ENCODE assay signal across 8 mouse cellular contexts in genomic region chr19:42000446-42000958, GRCm38 (mm10). TPM values are rescaled to one million over a fixed set of nuclear protein-coding genes. Genes with fewer than 3 reads are reported as not detected.
DNase-seq lines count a peak whose midpoint lies in the region; ATAC-seq and TF ChIP-seq lines count a peak whose summit lies in the region.

No protein-coding gene starts in this region.

- H3K27me3 ChIP-seq in heart, postnatal 0 days (ENCODE audit: control insufficient read depth, insufficient read depth, low read length): no peaks in the 10 kb centered on the region
- H3K27me3 ChIP-seq in liver, postnatal 0 days (ENCODE audit: insufficient read depth, low read length): no peaks in the 10 kb centered on the region

- H3K9me3 ChIP-seq in heart, postnatal 0 days (replicated peaks; ENCODE audit: control insufficient read depth, low read length): no peaks in the 10 kb centered on the region
- no peaks in the 10 kb centered on the region for H3K9me3 ChIP-seq in liver, postnatal 0 days (ENCODE audit: low read length)

- peaks cover 75% of the 10 kb centered on the region for H3K4me1 ChIP-seq in bone marrow macrophage, adult 2 months (ENCODE audit: control insufficient read depth, insufficient read depth, low read length)
- H3K4me1 ChIP-seq in heart, postnatal 0 days (ENCODE audit: control insufficient read depth, insufficient read depth): peaks cover 69% of the 10 kb centered on the region
- H3K4me1 ChIP-seq in liver, postnatal 0 days (ENCODE audit: insufficient read depth): peaks cover 18% of the 10 kb centered on the region

- no peak overlapping the region for H3K4me3 ChIP-seq in bone marrow macrophage, adult 2 months (ENCODE audit: insufficient read depth, low read length)
- no peak overlapping the region for H3K4me3 ChIP-seq in heart, postnatal 0 days (ENCODE audit: low read depth, low read length)
- H3K4me3 ChIP-seq in liver, postnatal 0 days (ENCODE audit: low read depth, low read length): no peak overlapping the region

- TF ChIP-seq CTCF in bone marrow macrophage, adult 2 months (IDR thresholded peaks at IDR 0.05; ENCODE audit: low read depth, low read length): no peak
- TF ChIP-seq CTCF in heart, postnatal 0 days (IDR thresholded peaks at IDR 0.05; ENCODE audit: low read depth): no peak
- TF ChIP-seq CTCF in liver, postnatal 0 days (IDR thresholded peaks at IDR 0.05; ENCODE audit: low read depth): no peak

- ATAC-seq in heart, postnatal 0 days (ENCODE audit: insufficient read depth, low read depth): peak; percentile 35
- no peak; the same call in 1 of the 2 replicates for ATAC-seq in liver, postnatal 0 days

- no peaks in the 10 kb centered on the region for H3K36me3 ChIP-seq in heart, postnatal 0 days (replicated peaks; ENCODE audit: control insufficient read depth, insufficient read depth, low read length)
- H3K36me3 ChIP-seq in liver, postnatal 0 days (replicated peaks; ENCODE audit: insufficient read depth, low read length): no peaks in the 10 kb centered on the region

- no peak for TF ChIP-seq EP300 in heart, postnatal 0 days (IDR thresholded peaks at IDR 0.05; ENCODE audit: low read depth)
- no peak for TF ChIP-seq EP300 in liver, postnatal 0 days (IDR thresholded peaks at IDR 0.05; ENCODE audit: low read depth)

- DNase-seq in heart, adult 18-20 months: peak; percentile 55 to 64
- DNase-seq in heart, adult 8-10 months (ENCODE audit: low spot score): no peak
- peak; percentile 69 for DNase-seq in heart, postnatal 0 days (ENCODE audit: low spot score)
- DNase-seq in liver, postnatal 0 days: no peak
- no peak for DNase-seq in cerebellum, adult 11 months
- DNase-seq in layer of hippocampus, adult 18-20 months (ENCODE audit: low spot score in 2 of 2): no peak
- no peak for DNase-seq in urinary bladder, adult 18-20 months (ENCODE audit: low spot score in 2 of 2)

- no peak for TF ChIP-seq POLR2A in bone marrow macrophage, adult 2 months (IDR thresholded peaks at IDR 0.05; ENCODE audit: borderline replicate concordance, low read depth, low read length)

- peak overlapping the region; percentile 93 for H3K27ac ChIP-seq in bone marrow macrophage, adult 2 months (ENCODE audit: insufficient read depth, low read depth, low read length)
- H3K27ac ChIP-seq in heart, postnatal 0 days (ENCODE audit: low read depth): peak overlapping the region; percentile 83
- H3K27ac ChIP-seq in liver, postnatal 0 days (ENCODE audit: low read depth): peak overlapping the region; percentile 73

- no peak overlapping the region for H3K9ac ChIP-seq in heart, postnatal 0 days (replicated peaks; ENCODE audit: low read depth, low read length)
- H3K9ac ChIP-seq in liver, postnatal 0 days (replicated peaks): no peak overlapping the region

- no peak overlapping the region for H3K4me2 ChIP-seq in heart, postnatal 0 days (ENCODE audit: low read depth, low read length)
- no peak overlapping the region for H3K4me2 ChIP-seq in liver, postnatal 0 days (ENCODE audit: low read depth, low read length)

- WGBS in heart, postnatal 0 days: 11% methylated on average over 4 of the region's 4 CpGs
- 50% methylated on average over 4 of the region's 4 CpGs for WGBS in liver, postnatal 0 days (ENCODE audit: insufficient replicate concordance)

RNA-seq across cellular contexts. Expression of gene Ubtd1, which starts 18.9 kb away (rescaled TPM):
- total RNA-seq in heart, adult 18-20 months (2021): 10 to 100 TPM; 17.7 to 19.2 TPM
- 10 to 100 TPM; 15.9 to 18.2 (median 16.5) TPM for total RNA-seq in heart, adult 8-10 months (2022)
- 44.1 and 46.7 TPM in 2 replicates for polyA plus RNA-seq in bone marrow macrophage, adult 2 months (2012; ENCODE audit: insufficient read depth, insufficient read length, missing spikeins)
- 29.6 and 38.7 TPM in 2 replicates for total RNA-seq in heart, postnatal 0 days (2014; rRNA removed; ENCODE audit: low replicate concordance)
- polyA plus RNA-seq in heart, postnatal 0 days (2015; fragmentation: Nextera tagmentation; extraction: Ambion mirVana): 21.9 and 24.8 TPM in 2 replicates
- polyA plus RNA-seq in liver, postnatal 0 days (2015; fragmentation: Nextera tagmentation; extraction: Ambion mirVana): 6.9 and 9.0 TPM in 2 replicates
- 10 to 100 TPM; 13.4 to 14.6 TPM for total RNA-seq in layer of hippocampus, adult 18-20 months (2021)

RNA-seq across cellular contexts. Expression of gene Mms19, which starts 19.5 kb away (rescaled TPM):
- 10 to 100 TPM; 13.9 to 14.6 TPM for total RNA-seq in heart, adult 18-20 months (2021)
- total RNA-seq in heart, adult 8-10 months (2022): 10 to 100 TPM; 16.0 to 23.9 (median 20.6) TPM
- polyA plus RNA-seq in bone marrow macrophage, adult 2 months (2012; ENCODE audit: insufficient read depth, insufficient read length, missing spikeins): 43.7 and 57.0 TPM in 2 replicates
- 34.9 and 39.3 TPM in 2 replicates for total RNA-seq in heart, postnatal 0 days (2014; rRNA removed; ENCODE audit: low replicate concordance)
- 11.5 and 13.1 TPM in 2 replicates for polyA plus RNA-seq in heart, postnatal 0 days (2015; fragmentation: Nextera tagmentation; extraction: Ambion mirVana)
- polyA plus RNA-seq in liver, postnatal 0 days (2015; fragmentation: Nextera tagmentation; extraction: Ambion mirVana): 7.3 and 9.2 TPM in 2 replicates
- total RNA-seq in layer of hippocampus, adult 18-20 months (2021): 10 to 100 TPM; 28.7 to 34.6 TPM

RNA-seq across cellular contexts. Expression of gene Ankrd2, which starts 35.3 kb away (rescaled TPM):
- total RNA-seq in heart, adult 18-20 months (2021): under 1 TPM in 1 of 2 experiments, not detected in 1; 0.47 TPM
- under 1 TPM in 3 of 4 experiments, not detected in 1; 0.49 to 0.63 (median 0.53) TPM for total RNA-seq in heart, adult 8-10 months (2022)
- not detected in 2 replicates for polyA plus RNA-seq in bone marrow macrophage, adult 2 months (2012; ENCODE audit: insufficient read depth, insufficient read length, missing spikeins)
- total RNA-seq in heart, postnatal 0 days (2014; rRNA removed; ENCODE audit: low replicate concordance): not detected in 2 replicates
- 0.14 TPM in 2 replicates for polyA plus RNA-seq in heart, postnatal 0 days (2015; fragmentation: Nextera tagmentation; extraction: Ambion mirVana)
- 0.22 and 1.1 TPM in 2 replicates for polyA plus RNA-seq in liver, postnatal 0 days (2015; fragmentation: Nextera tagmentation; extraction: Ambion mirVana)
- total RNA-seq in layer of hippocampus, adult 18-20 months (2021): under 1 TPM in 1 of 2 experiments, not detected in 1; 0.30 TPM

RNA-seq across cellular contexts. Expression of gene Hoga1, which starts 44.9 kb away (rescaled TPM):
- total RNA-seq in heart, adult 18-20 months (2021): 1 to 10 TPM; 1.3 to 1.7 TPM
- total RNA-seq in heart, adult 8-10 months (2022): 1 to 10 TPM in 3 of 4 experiments, under 1 TPM in 1; 0.92 to 2.5 (median 1.5) TPM
- 1.9 and 2.3 TPM in 2 replicates for polyA plus RNA-seq in bone marrow macrophage, adult 2 months (2012; ENCODE audit: insufficient read depth, insufficient read length, missing spikeins)
- total RNA-seq in heart, postnatal 0 days (2014; rRNA removed; ENCODE audit: low replicate concordance): 1.2 and 1.3 TPM in 2 replicates
- 1.4 and 1.5 TPM in 2 replicates for polyA plus RNA-seq in heart, postnatal 0 days (2015; fragmentation: Nextera tagmentation; extraction: Ambion mirVana)
- polyA plus RNA-seq in liver, postnatal 0 days (2015; fragmentation: Nextera tagmentation; extraction: Ambion mirVana): 183 and 190 TPM in 2 replicates
- 1 to 10 TPM; 8.7 to 9.4 TPM for total RNA-seq in layer of hippocampus, adult 18-20 months (2021)

RNA-seq across cellular contexts. Expression of gene 4933411K16Rik, which starts 51.5 kb away (rescaled TPM):
- not detected for total RNA-seq in heart, adult 18-20 months (2021)
- total RNA-seq in heart, adult 8-10 months (2022): under 1 TPM in 2 of 4 experiments, not detected in 2; 0.22 to 0.31 TPM
- polyA plus RNA-seq in bone marrow macrophage, adult 2 months (2012; ENCODE audit: insufficient read depth, insufficient read length, missing spikeins): 0.54 TPM in 1 of 2 replicates, not detected in the other
- 0.15 TPM in 1 of 2 replicates, not detected in the other for total RNA-seq in heart, postnatal 0 days (2014; rRNA removed; ENCODE audit: low replicate concordance)
- polyA plus RNA-seq in heart, postnatal 0 days (2015; fragmentation: Nextera tagmentation; extraction: Ambion mirVana): not detected in 2 replicates
- polyA plus RNA-seq in liver, postnatal 0 days (2015; fragmentation: Nextera tagmentation; extraction: Ambion mirVana): 0.18 and 0.40 TPM in 2 replicates
- 1 to 10 TPM; 1.6 to 2.1 TPM for total RNA-seq in layer of hippocampus, adult 18-20 months (2021)

Comparison
In these comparisons a context has a peak if more than half of its experiments do, and no peak if none do; other contexts are left out.
1. DNase-seq: peak in heart, adult 18-20 months (2 of 2) and heart, postnatal 0 days (single experiment); none in heart, adult 8-10 months (single experiment), liver, postnatal 0 days (single experiment), cerebellum, adult 11 months (single experiment), layer of hippocampus, adult 18-20 months (0 of 2) and urinary bladder, adult 18-20 months (0 of 2).
2. Peak in every context shown above with its lines, with median percentiles within 50 percentile points of each other: H3K27ac ChIP-seq.